Mouse (Mus musculus) kidney, embryonic 15.5 days (tissue): ENCODE measurements around the gene St7. TPM values are rescaled to one million over a fixed set of nuclear protein-coding genes. Genes with fewer than 3 reads are reported as not detected.

ENCODE experiments used
- ATAC-seq: fragments of 200-750 bp; cut with Nextera tagmentation; replicated peaks from 2 replicates; pipeline ENCODE4 v1.8.0; 2017; ENCODE audit warnings: moderate TSS enrichment; ENCODE audit not compliant: low FRiP score
- H3K27ac ChIP-seq: fragments of 300-500 bp; sonication (generic); 2 replicates; pipeline ENCODE4 v1.5.1; 2015; ENCODE audit warnings: mild to moderate bottlenecking, inconsistent platforms
- H3K27me3 ChIP-seq: fragments of 300-500 bp; sonication (generic); 2 replicates; pipeline ENCODE4 v1.6.1; 2015; ENCODE audit warnings: inconsistent platforms
- H3K36me3 ChIP-seq: fragments of 300-500 bp; sonication (generic); 2 replicates; pipeline ENCODE4 v1.6.1; 2015; ENCODE audit warnings: inconsistent platforms
- H3K4me1 ChIP-seq: fragments of 300-500 bp; sonication (generic); 2 replicates; pipeline ENCODE4 v1.6.1; 2015; ENCODE audit warnings: inconsistent platforms
- H3K4me2 ChIP-seq: fragments of 300-500 bp; sonication (generic); 2 replicates; pipeline ENCODE4 v1.6.1; 2015; ENCODE audit warnings: moderate library complexity, mild to moderate bottlenecking, inconsistent platforms
- H3K4me3 ChIP-seq: fragments of 300-500 bp; sonication (generic); replicated peaks from 2 replicates; pipeline ENCODE4 v1.5.1; 2015; ENCODE audit warnings: mild to moderate bottlenecking, inconsistent platforms
- H3K9ac ChIP-seq: fragments of 300-500 bp; sonication (generic); 2 replicates; pipeline ENCODE4 v1.6.1; 2015; ENCODE audit warnings: mild to moderate bottlenecking, inconsistent platforms
- H3K9me3 ChIP-seq: fragments of 300-500 bp; sonication (generic); replicated peaks from 2 replicates; pipeline ENCODE4 v1.6.1; 2016; ENCODE audit warnings: inconsistent platforms
- WGBS: fragments of 180-500 bp; shearing (Covaris S2); methylation state at CpG from one replicate; pipeline ENCODE4 v1.1.7; 2015; ENCODE audit warnings: mixed read lengths; 5-methylcytosine and 5-hydroxymethylcytosine counted together
- polyA plus RNA-seq: library from polyadenylated mRNA; unstranded; fragments of >200 nt; fragmentation: Nextera tagmentation; extraction: Ambion mirVana; gene quantifications from 2 replicates; pipeline ENCODE4 v1.2.1, GENCODE M21; 2015

St7 gene
- polyA plus RNA-seq, 1 experiment from 2014 or later: 20.3 TPM

- WGBS: 86% methylated on average over 1 of the region's 1 CpGs
- Histone ChIP-seq H3K36me3 (no peaks in the 10 kb centered on the region), H3K27me3 (no peaks in the 10 kb centered on the region), H3K4me3 (no peak overlapping the region), H3K9ac (no peak overlapping the region), H3K4me2 (no peak overlapping the region), H3K4me1 (peaks cover 3% of the 10 kb centered on the region; the same call in 1 of the 2 replicates), H3K27ac (no peak overlapping the region), H3K9me3 (no peaks in the 10 kb centered on the region)
- ATAC-seq: no peak
Observed at GRCm38 (mm10) chr6:17771456-17771855, 78.7 kb downstream of the St7 start.

- WGBS: 72% methylated on average over 3 of the region's 3 CpGs
Observed at GRCm38 (mm10) chr6:17772514-17772913, 79.8 kb downstream of the St7 start.

GRCm38 (mm10) chr6:17776041-17776440 is 83.3 kb downstream of the St7 start:
- no peak overlapping the region for H3K4me3 ChIP-seq
- WGBS: 71% methylated on average over 7 of the region's 7 CpGs
- ATAC-seq: no peak
- H3K4me1 ChIP-seq: no peaks in the 10 kb centered on the region
- no peaks in the 10 kb centered on the region for H3K27me3 ChIP-seq
- H3K4me2 ChIP-seq: no peak overlapping the region
- no peak overlapping the region for H3K9ac ChIP-seq
- no peak overlapping the region for H3K27ac ChIP-seq
- H3K36me3 ChIP-seq: no peaks in the 10 kb centered on the region
- H3K9me3 ChIP-seq: no peaks in the 10 kb centered on the region

More at GRCm38 (mm10) chr6:17772514-17772913, 79.8 kb downstream of the St7 start:
- Histone ChIP-seq H3K36me3 (no peaks in the 10 kb centered on the region), H3K27me3 (no peaks in the 10 kb centered on the region), H3K9ac (no peak overlapping the region), H3K4me2 (no peak overlapping the region), H3K27ac (no peak overlapping the region), H3K4me3 (no peak overlapping the region), H3K4me1 (peaks cover 3% of the 10 kb centered on the region; the same call in 1 of the 2 replicates), H3K9me3 (no peaks in the 10 kb centered on the region)
- ATAC-seq: no peak

- H3K9me3 ChIP-seq: no peaks in the 10 kb centered on the region
- no peak for ATAC-seq
- 94% methylated on average over 6 of the region's 6 CpGs for WGBS
- no peaks in the 10 kb centered on the region for H3K36me3 ChIP-seq
- no peak overlapping the region for H3K9ac ChIP-seq
- no peaks in the 10 kb centered on the region for H3K27me3 ChIP-seq
- H3K4me2 ChIP-seq: no peak overlapping the region
- no peak overlapping the region for H3K4me3 ChIP-seq
- no peak overlapping the region for H3K27ac ChIP-seq
- H3K4me1 ChIP-seq: no peaks in the 10 kb centered on the region
Observed at GRCm38 (mm10) chr6:17777018-17777799, 84.5 kb downstream of the St7 start.

GRCm38 (mm10) chr6:17778648-17779202 is 86.0 kb downstream of the St7 start:
- Histone ChIP-seq H3K9me3 (no peaks in the 10 kb centered on the region), H3K27me3 (no peaks in the 10 kb centered on the region), H3K4me3 (no peak overlapping the region), H3K27ac (no peak overlapping the region), H3K4me2 (no peak overlapping the region), H3K4me1 (no peaks in the 10 kb centered on the region), H3K9ac (no peak overlapping the region), H3K36me3 (no peaks in the 10 kb centered on the region)
- WGBS: 94% methylated on average over 3 of the region's 3 CpGs
- no peak for ATAC-seq

GRCm38 (mm10) chr6:17783511-17783910 is 90.8 kb downstream of the St7 start:
- no peak overlapping the region for H3K4me3 ChIP-seq
- no peak for ATAC-seq
- no peak overlapping the region for H3K9ac ChIP-seq
- no peaks in the 10 kb centered on the region for H3K9me3 ChIP-seq
- H3K4me2 ChIP-seq: no peak overlapping the region
- 82% methylated on average over 1 of the region's 1 CpGs for WGBS
- no peaks in the 10 kb centered on the region for H3K36me3 ChIP-seq
- H3K4me1 ChIP-seq: no peaks in the 10 kb centered on the region
- no peak overlapping the region for H3K27ac ChIP-seq
- H3K27me3 ChIP-seq: no peaks in the 10 kb centered on the region

- H3K4me3 ChIP-seq: no peak overlapping the region
- 82% methylated on average over 5 of the region's 5 CpGs for WGBS
Observed at GRCm38 (mm10) chr6:17784523-17784922, 91.8 kb downstream of the St7 start.

GRCm38 (mm10) chr6:17785248-17785647 is 92.5 kb downstream of the St7 start:
- Histone ChIP-seq H3K4me3 (no peak overlapping the region), H3K9me3 (no peaks in the 10 kb centered on the region), H3K9ac (no peak overlapping the region), H3K4me2 (no peak overlapping the region), H3K4me1 (no peaks in the 10 kb centered on the region), H3K27ac (no peak overlapping the region), H3K27me3 (no peaks in the 10 kb centered on the region), H3K36me3 (no peaks in the 10 kb centered on the region)
- WGBS: 79% methylated on average over 2 of the region's 2 CpGs
- ATAC-seq: no peak

More at GRCm38 (mm10) chr6:17784523-17784922, 91.8 kb downstream of the St7 start:
- H3K9ac ChIP-seq: no peak overlapping the region
- H3K9me3 ChIP-seq: no peaks in the 10 kb centered on the region
- no peak overlapping the region for H3K4me2 ChIP-seq
- H3K36me3 ChIP-seq: no peaks in the 10 kb centered on the region
- no peak overlapping the region for H3K27ac ChIP-seq
- no peak for ATAC-seq
- no peaks in the 10 kb centered on the region for H3K27me3 ChIP-seq
- no peaks in the 10 kb centered on the region for H3K4me1 ChIP-seq

- Histone ChIP-seq H3K4me1 (no peaks in the 10 kb centered on the region), H3K9me3 (no peaks in the 10 kb centered on the region), H3K9ac (no peak overlapping the region), H3K36me3 (no peaks in the 10 kb centered on the region), H3K4me2 (no peak overlapping the region), H3K4me3 (no peak overlapping the region), H3K27me3 (no peaks in the 10 kb centered on the region), H3K27ac (no peak overlapping the region)
- WGBS: 97% methylated on average over 1 of the region's 1 CpGs
- no peak for ATAC-seq
Observed at GRCm38 (mm10) chr6:17787810-17788209, 95.1 kb downstream of the St7 start.

GRCm38 (mm10) chr6:17790251-17790650 is 97.5 kb downstream of the St7 start:
- H3K27ac ChIP-seq: no peak overlapping the region
- H3K4me2 ChIP-seq: no peak overlapping the region
- H3K4me3 ChIP-seq: no peak overlapping the region
- no peaks in the 10 kb centered on the region for H3K9me3 ChIP-seq
- no peaks in the 10 kb centered on the region for H3K4me1 ChIP-seq
- ATAC-seq: no peak
- H3K36me3 ChIP-seq: no peaks in the 10 kb centered on the region
- WGBS: 73% methylated on average over 1 of the region's 1 CpGs
- no peaks in the 10 kb centered on the region for H3K27me3 ChIP-seq
- H3K9ac ChIP-seq: no peak overlapping the region

GRCm38 (mm10) chr6:17793471-17793870 is 100.7 kb downstream of the St7 start:
- no peak overlapping the region for H3K27ac ChIP-seq
- no peak overlapping the region for H3K9ac ChIP-seq
- H3K4me3 ChIP-seq: no peak overlapping the region
- 90% methylated on average over 3 of the region's 3 CpGs for WGBS
- H3K9me3 ChIP-seq: no peaks in the 10 kb centered on the region
- no peaks in the 10 kb centered on the region for H3K4me1 ChIP-seq
- H3K4me2 ChIP-seq: no peak overlapping the region
- H3K36me3 ChIP-seq: no peaks in the 10 kb centered on the region
- no peaks in the 10 kb centered on the region for H3K27me3 ChIP-seq
- no peak for ATAC-seq

- Histone ChIP-seq H3K36me3 (no peaks in the 10 kb centered on the region), H3K27ac (no peak overlapping the region), H3K9ac (no peak overlapping the region), H3K27me3 (no peaks in the 10 kb centered on the region), H3K4me1 (no peaks in the 10 kb centered on the region), H3K4me3 (no peak overlapping the region), H3K9me3 (no peaks in the 10 kb centered on the region), H3K4me2 (no peak overlapping the region)
- ATAC-seq: no peak
- 87% methylated on average over 5 of the region's 5 CpGs for WGBS
Observed at GRCm38 (mm10) chr6:17797271-17797713, 104.6 kb downstream of the St7 start.
